Mouse (Mus musculus) c-Kit-positive CD71-positive TER-119-negative erythroid progenitor cells, embryonic 14.5 days (primary cell): ENCODE data around the gene Nsun2.
A peak's percentile ranks its signal among the peaks of the same experiment; 100 is the strongest.
"Not testable (repeated sequence)": the region's sequence is repeated elsewhere in the genome, so short reads cannot be mapped to it uniquely, and the experiment has no call there.

Source experiments
- DNase-seq: peaks from one replicate; pipeline ENCODE4 v3.0.0-alpha.2; 2013; ENCODE audit warnings: low read depth

The Nsun2 gene

DNA sequence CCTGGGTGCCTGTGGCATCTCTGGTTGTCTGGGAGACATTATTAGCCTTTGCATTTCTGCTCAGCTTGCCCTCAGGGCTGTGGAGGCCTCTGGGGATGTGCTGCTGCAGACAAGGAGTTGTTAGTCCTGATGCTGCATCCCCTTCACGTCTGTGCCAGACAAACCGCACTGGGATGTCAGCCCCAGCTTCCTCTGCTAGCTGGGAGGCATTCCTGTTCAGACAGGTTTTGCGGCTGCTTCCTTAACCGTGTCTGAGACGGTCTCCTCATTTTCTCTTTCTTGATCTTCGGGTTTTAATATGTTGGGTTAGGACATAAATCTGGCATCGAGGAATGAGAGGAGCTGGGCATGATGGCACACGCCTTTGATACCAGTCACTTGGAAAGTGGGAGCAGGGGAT lies 58.7 kb downstream of the Nsun2 start:
- no peak for DNase-seq

DNA sequence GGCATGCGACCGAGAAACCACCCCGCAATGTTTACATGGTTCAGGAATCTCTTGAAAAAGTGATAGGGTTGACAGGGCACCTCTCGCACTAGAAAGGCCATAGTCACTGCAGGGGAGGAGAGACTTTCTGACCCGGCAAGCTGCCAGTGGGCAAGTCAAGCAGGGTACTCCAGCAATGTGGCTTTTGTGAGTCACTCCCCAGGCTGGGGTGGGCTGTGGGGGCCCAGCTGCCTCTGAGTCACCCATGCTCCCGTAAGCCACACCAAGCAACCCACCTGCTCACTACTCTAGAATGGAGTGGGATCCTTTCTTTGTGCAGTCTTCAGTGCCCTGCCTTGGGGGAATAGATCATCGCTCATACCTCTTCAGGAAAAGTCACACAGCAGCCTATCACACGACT lies 59.9 kb downstream of the Nsun2 start:
- DNase-seq: no peak

DNA sequence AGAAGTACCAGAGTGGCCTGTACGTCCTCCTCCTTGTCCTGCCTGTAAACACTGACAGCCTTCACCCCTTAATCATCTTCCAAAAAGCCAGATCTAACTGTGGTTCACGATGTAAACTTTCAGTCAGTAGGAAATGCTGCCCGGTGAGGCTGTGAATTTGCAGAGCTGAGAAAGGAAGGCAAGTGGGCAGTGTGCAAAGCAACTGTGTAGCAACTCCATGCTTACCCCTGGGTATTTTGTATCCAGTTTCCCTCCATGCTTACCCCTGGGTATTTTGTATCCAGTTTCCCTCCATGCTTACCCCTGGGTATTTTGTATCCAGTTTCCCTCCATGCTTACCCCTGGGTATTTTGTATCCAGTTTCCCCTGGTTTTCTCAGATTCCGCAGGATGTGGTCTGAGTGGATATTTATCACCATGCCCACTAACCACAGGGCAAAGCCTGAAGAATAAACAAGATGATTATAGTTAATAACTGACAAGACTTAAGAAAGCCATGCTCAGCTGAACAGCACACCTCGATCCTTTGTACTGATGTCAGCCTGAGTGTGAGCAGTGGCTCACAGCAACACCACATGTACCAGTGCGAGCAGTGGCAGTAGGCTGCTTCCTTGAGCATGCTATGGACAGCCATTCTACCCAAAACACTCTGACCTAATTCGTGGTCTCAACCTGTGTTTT lies 61.2 kb downstream of the Nsun2 start:
- no peak for DNase-seq

DNA sequence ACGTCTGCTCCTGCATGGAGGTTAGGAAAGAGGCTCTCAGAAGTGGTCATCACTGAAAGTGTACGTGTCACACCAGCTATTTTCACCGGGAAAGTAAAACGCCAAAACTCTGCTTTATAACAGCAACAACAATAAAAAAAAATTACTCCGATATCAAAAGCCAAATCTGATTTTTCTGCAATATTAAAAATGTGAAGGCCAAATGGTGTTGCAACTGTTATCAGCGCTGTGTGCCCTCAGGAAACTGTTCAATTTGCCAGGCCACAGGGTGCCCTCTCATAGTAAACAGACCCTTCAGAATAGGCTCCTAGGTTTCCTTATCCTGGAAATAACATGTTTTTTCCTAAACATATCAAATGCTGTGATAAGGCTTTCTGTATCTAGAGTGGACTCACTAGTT lies 62.4 kb downstream of the Nsun2 start:
- no peak for DNase-seq

DNA sequence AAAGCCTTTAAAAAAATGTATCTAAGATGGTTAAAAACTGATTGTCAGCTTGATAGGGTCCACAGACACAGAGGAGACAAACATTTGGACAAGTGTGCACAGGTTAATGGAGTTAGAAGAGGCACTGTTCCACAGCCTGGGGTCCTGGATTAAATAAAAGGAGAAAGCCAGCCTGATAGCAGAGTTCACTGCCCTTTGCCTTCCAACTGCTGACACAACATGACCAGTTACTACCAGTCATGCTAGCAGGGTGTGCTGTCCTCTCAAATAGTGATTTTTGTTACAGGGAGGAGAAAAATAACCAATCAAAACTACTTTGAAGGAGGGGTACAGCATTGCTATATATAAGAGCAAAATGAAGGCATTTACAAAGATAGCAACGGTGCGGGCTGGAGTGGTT lies 63.0 kb downstream of the Nsun2 start:
- DNase-seq: no peak

DNA sequence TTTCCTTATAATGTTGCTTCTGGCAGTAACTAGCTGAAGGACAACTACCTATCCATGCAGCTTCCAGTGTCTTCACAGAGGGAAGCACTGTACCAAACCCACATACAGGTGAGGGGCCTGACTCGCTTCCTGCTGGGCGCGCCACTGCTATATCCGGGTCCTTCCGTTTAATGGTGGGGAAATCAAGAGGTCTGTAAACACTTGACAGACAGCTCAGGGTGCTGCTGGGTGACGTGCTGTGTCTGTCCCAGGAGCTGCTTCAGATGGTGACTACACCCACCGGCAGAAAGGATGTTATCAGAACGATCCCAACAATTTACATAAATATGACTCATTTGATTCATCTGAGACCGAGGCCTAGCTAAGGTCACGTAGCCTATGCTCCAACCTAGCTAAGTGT lies 65.3 kb downstream of the Nsun2 start:
- no peak for DNase-seq

DNA sequence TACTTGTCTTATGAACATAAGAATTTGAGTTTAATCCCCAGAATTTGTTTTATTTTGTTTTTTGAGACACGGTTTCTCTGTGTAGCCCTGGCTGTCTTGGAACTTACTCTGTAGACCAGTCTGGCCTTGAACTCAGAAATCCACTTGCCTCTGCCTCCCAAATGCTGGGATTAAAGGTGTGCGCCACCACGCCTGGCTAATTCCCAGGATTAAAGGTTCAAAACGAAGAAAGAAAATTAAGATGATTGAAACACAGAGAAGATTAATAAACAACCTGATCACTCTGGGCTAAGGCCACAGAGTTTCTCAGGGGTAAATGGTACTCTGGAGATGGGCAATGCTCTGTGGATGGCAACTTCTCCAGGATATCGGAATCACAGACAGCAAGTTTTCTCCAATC lies 67.3 kb downstream of the Nsun2 start:
- DNase-seq: not testable (repeated sequence)

DNA sequence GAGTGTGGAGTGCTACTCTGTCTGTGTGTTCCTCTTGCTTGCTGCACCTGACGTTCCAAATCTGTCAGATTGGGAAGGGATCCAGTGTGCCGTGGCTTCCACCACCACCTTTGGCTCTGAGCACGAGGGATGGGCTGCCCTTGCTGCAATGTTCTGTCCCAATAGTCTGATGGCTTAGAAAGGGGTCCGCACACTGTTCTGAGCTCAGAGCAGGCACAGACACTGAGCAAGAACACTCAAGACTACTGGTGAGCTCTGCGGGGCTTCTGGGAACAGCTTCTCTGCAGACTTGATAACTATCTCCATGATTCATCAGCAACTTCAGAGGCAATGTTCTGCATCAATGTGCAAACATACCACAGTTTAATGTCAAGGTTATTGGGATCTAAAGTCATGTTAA lies 67.8 kb downstream of the Nsun2 start:
- no peak for DNase-seq

DNA sequence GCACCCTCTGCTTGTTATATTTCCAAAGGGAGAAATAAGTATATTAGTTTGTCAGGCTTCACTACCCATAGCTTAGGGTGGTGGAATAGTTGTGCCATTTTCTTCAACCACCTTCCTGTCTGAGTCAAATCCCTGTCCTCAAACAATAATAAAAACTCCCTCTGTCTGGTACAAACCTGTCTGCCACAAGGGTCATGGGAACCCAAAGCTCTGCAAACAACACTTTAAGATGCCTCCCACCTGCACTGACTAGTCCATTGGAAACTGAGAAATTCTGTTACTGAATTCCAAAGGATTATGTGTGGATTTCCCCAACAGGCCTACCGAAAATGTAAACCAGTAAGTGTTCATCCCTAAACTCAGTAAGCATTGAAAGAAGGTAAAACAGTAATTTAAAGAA lies 71.1 kb downstream of the Nsun2 start:
- no peak for DNase-seq

DNA sequence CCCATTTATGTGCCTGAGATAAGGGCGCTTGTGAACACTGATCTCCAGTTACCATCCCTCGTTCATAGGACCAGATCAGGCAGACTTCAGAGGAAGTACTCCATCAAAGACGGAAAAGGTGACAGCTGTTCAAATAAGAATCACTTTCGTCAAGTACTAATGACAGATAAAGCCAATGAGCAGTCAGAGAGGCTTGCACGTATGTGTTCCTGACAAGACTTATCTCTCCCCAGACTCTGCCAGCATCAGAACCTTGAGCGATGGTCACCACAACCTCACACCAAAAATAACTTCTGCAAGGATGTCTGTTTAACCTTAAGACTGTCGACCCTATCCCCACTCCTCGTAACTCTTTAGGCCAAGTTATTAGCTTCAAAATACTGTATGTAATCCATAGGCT lies 75.2 kb downstream of the Nsun2 start:
- DNase-seq: no peak

DNA sequence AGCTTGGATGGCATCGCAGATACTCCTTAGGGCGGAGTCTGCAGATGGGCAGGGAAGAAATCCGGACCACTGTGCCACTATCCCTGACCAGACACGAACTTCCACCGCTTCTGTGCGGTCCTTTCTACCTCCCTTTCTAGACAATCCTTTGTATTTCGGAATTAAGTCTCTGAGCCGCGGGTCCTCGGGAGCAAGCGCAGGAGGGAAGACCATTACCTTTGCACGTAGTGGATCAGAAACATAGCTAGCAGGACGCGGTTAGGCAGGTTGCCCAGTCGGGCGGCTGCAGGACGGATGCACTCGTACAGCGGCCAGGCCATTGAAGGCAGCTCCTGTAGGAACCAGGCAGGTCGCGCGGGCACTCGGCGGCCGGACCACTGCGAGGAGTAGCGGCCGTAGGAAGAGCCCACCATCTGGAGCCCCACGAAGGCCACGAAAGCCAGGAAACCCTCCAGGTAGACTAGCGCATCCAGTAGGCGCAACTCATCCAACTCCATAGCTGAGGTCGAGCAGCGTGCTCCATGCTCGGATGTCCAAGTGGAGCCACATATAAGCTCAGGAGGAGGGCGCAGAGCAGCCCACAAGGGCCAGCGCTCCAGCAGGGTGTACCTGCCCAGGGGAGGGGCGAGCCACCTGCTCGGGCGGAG lies 77.3 kb downstream of the Nsun2 start:
- DNase-seq: no peak

DNA sequence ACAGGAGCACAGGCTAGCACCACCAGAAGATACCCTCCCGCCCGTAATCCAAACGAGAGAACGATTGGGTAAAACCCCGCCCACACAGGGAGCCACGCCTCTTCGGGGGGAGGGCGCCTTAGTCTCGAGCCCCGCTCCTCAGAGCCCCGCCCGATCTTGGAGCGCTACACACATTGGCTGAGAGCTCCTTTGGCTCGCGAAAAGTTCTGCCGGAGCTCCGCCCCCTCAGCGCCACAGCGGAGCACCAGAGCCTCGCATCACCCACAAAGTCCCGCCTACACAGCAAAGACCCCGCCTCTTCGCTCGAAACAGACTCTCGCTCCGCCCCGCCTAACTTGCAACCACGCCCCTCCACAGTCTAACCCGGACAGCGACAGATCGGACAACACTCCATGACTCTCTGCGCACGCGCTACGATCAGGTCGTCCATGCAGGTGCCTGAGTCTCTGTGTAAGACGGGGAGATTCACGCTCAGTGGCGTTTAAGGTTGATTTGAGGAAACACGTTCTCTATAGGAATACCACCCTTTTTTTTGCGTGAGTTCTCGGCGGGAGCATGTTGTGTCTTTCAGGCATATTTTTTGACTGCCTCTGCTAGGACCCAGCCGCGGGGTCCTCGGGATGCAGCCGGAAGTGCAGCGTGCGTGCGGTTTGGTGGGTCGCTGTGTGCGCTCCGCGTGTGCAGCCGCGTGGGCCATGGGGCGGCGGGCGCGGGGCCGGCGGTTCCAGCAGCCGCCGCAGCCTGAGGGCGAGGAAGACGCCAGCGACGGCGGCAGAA lies 78.0 kb downstream of the Nsun2 start, which contains the start of gene Srd5a1:
Gene Srd5a1, minus strand, starts transcription at position 45 of the 777 bp plus-strand sequence.
- DNase-seq: peak; percentile 98

DNA sequence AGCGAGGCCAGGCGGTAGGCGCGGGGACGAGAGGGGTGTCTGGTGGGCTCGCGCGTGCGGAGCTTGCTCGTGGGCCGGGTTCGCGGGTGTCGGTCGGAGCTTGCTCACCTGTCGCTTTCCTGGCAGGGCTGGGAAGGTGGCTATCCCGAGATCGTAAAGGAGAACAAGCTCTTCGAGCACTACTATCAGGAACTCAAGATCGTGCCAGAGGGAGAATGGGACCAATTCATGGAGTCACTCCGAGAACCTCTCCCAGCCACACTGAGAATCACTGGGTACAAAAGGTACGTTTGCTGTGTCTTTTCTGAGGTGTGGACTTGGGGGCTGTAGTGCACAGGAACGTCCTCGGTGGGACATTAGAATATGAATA lies 78.6 kb downstream of the Nsun2 start:
- no peak for DNase-seq

DNA sequence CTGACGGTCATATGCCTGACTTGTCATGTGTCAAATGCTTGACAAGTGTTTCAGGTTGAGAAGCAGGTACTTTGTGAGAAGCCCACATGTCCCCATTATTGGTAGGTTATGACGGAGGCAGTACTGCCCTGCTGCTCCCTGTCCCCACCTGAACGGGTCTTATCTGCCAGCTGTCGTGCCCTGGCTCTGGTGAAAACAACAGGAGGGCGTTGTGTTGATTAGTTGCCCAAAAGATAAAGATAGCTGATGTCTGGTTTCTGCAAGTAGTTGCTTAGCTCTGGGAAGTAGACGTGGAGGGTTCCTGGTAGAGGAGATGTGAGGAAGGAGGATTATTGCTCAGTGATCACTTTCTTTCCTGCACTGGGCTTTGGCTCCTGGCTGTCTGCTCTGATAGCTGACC lies 83.2 kb downstream of the Nsun2 start:
- no peak for DNase-seq

DNA sequence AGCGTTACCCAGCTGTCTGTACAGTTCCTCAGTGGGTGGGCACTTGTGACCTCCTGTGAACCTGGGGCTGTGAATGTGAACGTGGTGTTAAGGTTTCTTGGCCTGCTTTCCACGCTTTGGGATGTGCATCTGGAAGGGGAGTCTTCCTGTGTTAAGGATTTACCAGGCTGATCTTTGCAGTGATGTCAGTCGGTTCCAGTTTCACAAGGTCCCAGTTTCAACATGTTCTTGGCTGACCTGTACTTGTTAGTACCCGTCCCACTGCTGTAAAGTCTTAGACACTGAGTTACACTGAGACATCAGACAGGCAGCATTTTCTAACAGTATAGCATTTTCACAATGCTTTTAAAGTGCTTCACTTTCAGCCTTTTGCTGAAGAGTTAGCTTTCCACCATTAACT lies 90.3 kb downstream of the Nsun2 start:
- no peak for DNase-seq

DNA sequence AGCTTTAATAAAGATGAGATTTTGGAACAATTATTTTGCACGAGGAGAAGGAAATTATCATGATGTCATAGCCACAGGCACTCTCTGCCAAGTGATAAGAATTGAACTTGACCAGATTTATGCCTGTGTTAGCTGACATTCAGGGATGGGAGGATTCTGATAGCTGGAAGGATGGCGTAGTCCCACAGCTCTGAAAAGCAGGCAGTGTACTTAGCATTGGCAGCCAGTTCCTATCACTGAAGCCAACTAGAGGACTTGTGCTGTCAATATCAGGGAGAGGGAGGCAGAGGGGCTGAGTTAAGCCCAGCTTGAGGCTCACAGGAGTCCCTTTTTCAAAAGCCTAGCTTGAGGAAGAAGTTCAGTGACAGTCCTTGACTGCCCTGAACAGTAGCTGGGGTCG lies 91.0 kb downstream of the Nsun2 start:
- DNase-seq: no peak

DNA sequence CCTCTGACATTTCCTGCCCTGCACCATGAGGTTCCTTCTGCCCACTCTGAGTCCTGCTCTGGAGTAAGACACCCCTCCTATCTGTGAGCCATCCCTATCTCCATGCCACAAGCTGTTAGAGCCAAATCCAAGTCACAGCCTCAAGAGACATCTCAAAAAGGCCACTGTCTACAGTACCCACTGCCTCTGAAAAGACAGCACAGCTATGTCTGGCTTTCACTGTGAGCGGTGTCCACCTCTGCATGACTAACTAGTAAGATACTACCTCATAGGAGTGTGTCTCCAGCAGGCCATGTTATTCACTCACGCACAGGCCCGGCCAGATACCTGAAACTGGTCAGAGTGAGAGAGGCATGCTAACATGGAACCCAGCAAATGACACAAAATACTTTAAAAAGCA lies 94.4 kb downstream of the Nsun2 start:
- DNase-seq: no peak

DNA sequence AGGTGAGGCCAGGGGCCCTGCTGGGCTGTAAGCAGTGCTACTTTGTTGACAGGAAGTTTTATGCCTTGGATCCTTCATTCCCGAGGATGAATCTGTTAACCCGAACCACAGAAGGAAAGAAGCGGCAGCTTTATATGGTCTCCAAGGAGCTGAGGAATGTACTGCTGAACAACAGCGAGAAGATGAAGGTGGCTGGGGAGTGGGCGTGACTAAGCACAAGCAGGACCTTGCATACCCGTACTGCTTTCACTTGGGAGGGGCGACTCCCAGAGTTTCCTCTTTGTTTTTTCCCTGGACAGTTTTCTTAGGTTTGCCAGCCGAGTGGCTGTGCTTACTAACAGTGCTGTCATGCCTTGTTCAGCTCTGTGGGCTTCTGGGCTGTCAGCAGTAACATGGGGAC lies 97.0 kb downstream of the Nsun2 start:
- no peak for DNase-seq

DNA sequence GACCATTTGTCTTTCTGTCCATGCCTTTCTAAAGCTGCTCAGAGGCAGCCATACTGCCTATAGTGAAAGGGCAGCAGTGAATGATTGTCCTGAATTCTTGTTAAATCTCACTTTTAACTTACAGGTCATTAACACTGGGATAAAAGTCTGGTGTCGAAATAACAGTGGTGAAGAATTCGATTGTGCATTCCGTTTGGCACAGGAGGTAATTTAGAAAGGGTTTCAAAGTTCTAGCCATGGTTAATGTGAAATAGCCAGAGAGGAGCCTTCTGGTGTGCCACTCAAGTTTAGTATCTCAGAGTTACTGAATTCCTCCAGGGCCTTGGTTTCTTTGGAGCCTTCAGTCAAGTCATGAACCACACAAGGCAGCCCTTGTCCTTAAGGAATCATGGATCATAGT lies 97.6 kb downstream of the Nsun2 start:
- no peak for DNase-seq

DNA sequence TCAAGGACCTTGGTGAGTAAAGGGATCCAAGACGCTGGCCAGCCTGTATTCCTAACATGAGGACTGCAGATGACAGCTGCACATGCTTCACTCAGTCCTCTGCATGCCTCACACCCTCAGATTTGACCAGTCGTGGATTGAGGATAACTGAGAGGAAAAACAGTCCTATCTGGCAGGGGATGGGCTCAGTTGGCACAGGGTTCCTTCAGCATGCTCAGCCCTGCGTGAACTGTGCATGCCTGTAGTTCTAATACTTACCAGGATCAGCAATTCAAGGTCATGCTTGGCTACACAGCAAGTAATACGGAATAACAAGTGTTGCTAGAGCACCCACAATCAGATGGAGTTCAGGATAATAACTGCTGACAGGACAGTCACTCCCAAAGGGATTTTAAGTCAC lies 98.1 kb downstream of the Nsun2 start:
- DNase-seq: no peak

DNA sequence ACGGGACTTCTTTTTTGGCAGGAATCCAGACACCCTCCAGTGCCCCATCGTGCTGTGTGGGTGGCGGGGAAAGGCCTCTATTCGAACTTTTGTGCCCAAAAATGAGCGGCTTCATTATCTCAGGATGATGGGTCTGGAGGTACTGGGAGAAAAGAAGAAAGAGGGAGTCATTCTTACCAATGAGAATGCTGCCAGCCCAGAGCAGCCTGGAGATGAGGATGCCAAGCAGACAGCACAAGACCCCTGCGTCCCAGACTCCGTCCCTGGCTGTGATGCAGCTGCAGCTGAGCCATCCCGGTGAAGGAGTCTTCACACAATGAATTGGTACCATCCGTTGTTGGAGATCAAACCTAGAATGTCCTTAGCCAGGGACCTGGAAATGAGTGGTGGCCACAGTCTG lies 100.0 kb downstream of the Nsun2 start:
- DNase-seq: no peak

DNA sequence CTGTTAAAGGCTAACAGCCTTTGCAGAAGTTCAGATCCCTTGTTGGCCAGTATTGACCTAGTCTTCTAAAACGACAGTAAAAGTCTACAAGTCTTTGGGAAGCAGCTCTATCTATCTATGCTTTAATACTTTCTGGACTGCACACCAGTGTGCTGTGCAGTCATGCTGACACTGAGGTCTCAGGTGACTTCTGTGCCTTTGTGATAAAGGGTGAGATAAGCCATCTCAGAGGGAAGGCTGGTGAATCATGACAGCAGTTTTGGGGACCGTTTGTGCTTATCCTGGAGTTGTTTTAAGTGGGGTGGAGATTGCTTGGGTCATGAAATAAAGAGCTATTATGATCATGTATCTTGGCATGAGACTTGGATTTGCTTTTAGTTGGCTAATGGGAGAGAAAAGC lies 100.4 kb downstream of the Nsun2 start:
- no peak for DNase-seq

DNA sequence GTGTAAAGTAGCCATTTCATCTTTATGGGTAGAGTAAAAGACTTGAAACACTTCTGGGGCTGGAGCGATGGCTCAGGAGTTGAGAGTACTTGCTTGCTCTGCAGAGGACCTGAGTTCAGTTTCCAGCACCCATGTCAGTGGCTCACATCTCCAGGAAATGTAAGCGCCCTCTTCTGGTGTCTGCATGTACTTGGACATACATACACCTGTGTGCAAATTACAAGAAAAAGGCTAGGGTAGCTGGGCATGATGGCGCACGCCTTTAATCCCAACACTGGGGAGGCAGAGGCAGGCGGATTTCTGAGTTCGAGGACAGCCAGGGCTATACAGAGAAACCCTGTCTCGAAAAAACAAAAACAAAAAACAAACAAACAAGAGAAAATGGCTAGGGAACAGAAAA lies 102.3 kb downstream of the Nsun2 start:
- DNase-seq: not testable (repeated sequence)
